In the genomic region with DNA sequence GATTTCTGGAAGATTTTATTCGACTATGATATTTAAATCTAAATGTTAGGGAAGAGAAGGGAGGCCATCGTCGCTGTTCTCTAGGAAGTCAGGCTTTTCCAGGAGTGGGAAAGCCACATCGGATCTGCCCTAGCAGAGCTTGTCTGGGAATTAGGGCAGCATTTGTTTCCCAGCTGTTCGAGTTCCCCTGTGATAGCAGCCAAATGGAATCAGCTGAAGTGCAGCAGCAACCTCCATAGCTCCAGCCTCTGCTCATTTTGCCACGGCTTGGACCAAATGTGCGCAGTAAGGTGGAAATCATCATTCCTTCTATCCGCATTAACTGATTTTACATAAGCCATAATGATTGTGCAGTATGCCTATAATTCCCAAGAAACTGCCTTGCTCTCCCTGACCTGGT, we compare ENCODE assay signal across 22 mouse cellular contexts. TPM values are rescaled to one million over a fixed set of nuclear protein-coding genes. Genes with fewer than 3 reads are reported as not detected.
DNase-seq lines count a peak whose midpoint lies in the region; ATAC-seq lines count a peak whose summit lies in the region.
"Had no signal": no experiment of that assay in that cellular context is flagged by ENCODE, and none has a peak within 500 bp of the region (broad histone marks: within the 10 kb centered on the region; RNA-seq: fewer than 3 reads in every experiment).

No protein-coding gene starts in this region.

- 58% methylated on average over 8 of the region's 8 CpGs for WGBS in embryonic facial prominence, embryonic 14.5 days
- 84% methylated on average over 8 of the region's 8 CpGs for WGBS in embryonic facial prominence, embryonic 10.5 days

- intact Hi-C loops in heart, postnatal 36 days (cut with DNase I) = no loop called here

- no peaks in the 10 kb centered on the region for H3K4me1 ChIP-seq in embryonic facial prominence, embryonic 14.5 days (ENCODE audit: control insufficient read depth, insufficient read depth, low read length)
- no peaks in the 10 kb centered on the region for H3K4me1 ChIP-seq in embryonic facial prominence, embryonic 10.5 days
- H3K4me1 ChIP-seq: forebrain, embryonic 15.5 days; heart, embryonic 13.5 days; hindbrain, embryonic 12.5 days had no signal

- H3K4me2 ChIP-seq in embryonic facial prominence, embryonic 14.5 days (ENCODE audit: low read depth, low read length) = no peak overlapping the region
- H3K4me2 ChIP-seq: forebrain, embryonic 15.5 days; heart, embryonic 13.5 days; hindbrain, embryonic 12.5 days had no signal

- H3K36me3 ChIP-seq in embryonic facial prominence, embryonic 14.5 days (ENCODE audit: control insufficient read depth, insufficient read depth, low read length) = no peaks in the 10 kb centered on the region
- H3K36me3 ChIP-seq in embryonic facial prominence, embryonic 10.5 days (replicated peaks) = no peaks in the 10 kb centered on the region
- H3K36me3 ChIP-seq: forebrain, embryonic 15.5 days; G1E; heart, embryonic 13.5 days; hindbrain, embryonic 12.5 days had no signal

- ATAC-seq in embryonic facial prominence, embryonic 14.5 days (ENCODE audit: low read depth) = no peak
- no peak for ATAC-seq in megakaryocyte progenitor cell, adult 5-6 weeks (replicated peaks; ENCODE audit: poor library complexity)
- ATAC-seq: CD4-positive, CD25-positive, alpha-beta regulatory T cell, adult 4 months; forebrain, embryonic 15.5 days; hindbrain, embryonic 16.5 days; inflammation-experienced regulatory T-cells, adult 6 months; intestine, postnatal 0 days had no signal

- peak; percentile 45 for DNase-seq in embryonic facial prominence, embryonic 14.5 days (ENCODE audit: low spot score)
- DNase-seq in embryonic facial prominence, embryonic 10.5 days (ENCODE audit: low spot score) = no peak
- peak; percentile 8 to 14 for DNase-seq in heart, adult 18-20 months
- no peak for DNase-seq in heart, postnatal 36 days
- peak; percentile 13 for DNase-seq in kidney, postnatal 10 days
- no peak for DNase-seq in kidney, postnatal 36 days
- DNase-seq in retina, embryonic 14.5 days (ENCODE audit: low spot score) = peak; percentile 48
- DNase-seq: adrenal gland, adult 8-10 months; adrenal gland, postnatal 36 days; B cell, adult 2 months; cerebellum, adult 2 months; cerebellum, postnatal 10 days had no signal

- no peaks in the 10 kb centered on the region for H3K27me3 ChIP-seq in embryonic facial prominence, embryonic 14.5 days (replicated peaks; ENCODE audit: control insufficient read depth, insufficient read depth, low read length)
- H3K27me3 ChIP-seq in embryonic facial prominence, embryonic 10.5 days (replicated peaks; ENCODE audit: low read depth, poor library complexity, severe bottlenecking) = no peaks in the 10 kb centered on the region
- H3K27me3 ChIP-seq: forebrain, embryonic 15.5 days; heart, embryonic 13.5 days; hindbrain, embryonic 12.5 days had no signal

- H3K27ac ChIP-seq in embryonic facial prominence, embryonic 14.5 days (replicated peaks; ENCODE audit: low read depth, low read length) = no peak overlapping the region
- H3K27ac ChIP-seq in embryonic facial prominence, embryonic 10.5 days (replicated peaks) = no peak overlapping the region
- H3K27ac ChIP-seq: forebrain, embryonic 15.5 days; heart, embryonic 13.5 days; hindbrain, embryonic 12.5 days had no signal

- peaks cover 6% of the 10 kb centered on the region; the same call in 1 of the 2 replicates for H3K9me3 ChIP-seq in embryonic facial prominence, embryonic 14.5 days (ENCODE audit: control insufficient read depth, low read length)
- no peaks in the 10 kb centered on the region for H3K9me3 ChIP-seq in embryonic facial prominence, embryonic 10.5 days
- H3K9me3 ChIP-seq: forebrain, embryonic 15.5 days; hindbrain, embryonic 12.5 days had no signal

- no peak overlapping the region for H3K9ac ChIP-seq in embryonic facial prominence, embryonic 14.5 days (ENCODE audit: low read depth, low read length)
- H3K9ac ChIP-seq: forebrain, embryonic 15.5 days; heart, embryonic 13.5 days; hindbrain, embryonic 12.5 days had no signal

- no peak overlapping the region for H3K4me3 ChIP-seq in embryonic facial prominence, embryonic 14.5 days (ENCODE audit: low read depth, low read length)
- no peak overlapping the region for H3K4me3 ChIP-seq in embryonic facial prominence, embryonic 10.5 days
- H3K4me3 ChIP-seq: forebrain, embryonic 15.5 days; heart, embryonic 13.5 days; hindbrain, embryonic 12.5 days had no signal

RNA-seq across cellular contexts. Expression of a gene that starts 7.0 kb away (rescaled TPM):
- polyA plus RNA-seq in embryonic facial prominence, embryonic 14.5 days (2014; fragmentation: Nextera tagmentation; extraction: Ambion mirVana) = 59.6 and 62.3 TPM in 2 replicates
- polyA plus RNA-seq in embryonic facial prominence, embryonic 10.5 days (2016; fragmentation: Nextera tagmentation; extraction: Ambion mirVana) = 0.47 and 0.63 TPM in 2 replicates
- total RNA-seq in heart, adult 18-20 months (2021) = under 1 TPM in 1 of 2 experiments, not detected in 1; 0.57 TPM
- under 1 TPM; 0.11 to 0.24 TPM for total RNA-seq in heart, postnatal 36 days (2021)
- total RNA-seq in megakaryocyte progenitor cell, adult 5-6 weeks (2015) = not detected in 2 replicates
- not detected in 2 replicates for total RNA-seq in megakaryocyte progenitor cell, adult 5-6 weeks (2017)
- total RNA-seq: granulocyte monocyte progenitor cell, adult 5-6 weeks had no signal
- polyA plus RNA-seq: CD4-positive, CD25-positive, alpha-beta regulatory T cell, adult 4 months; G1E; inflammation-experienced regulatory T-cells, adult 6 months had no signal

Comparison
In these comparisons a context has a peak if more than half of its experiments do, and no peak if none do; other contexts are left out.
1. DNase-seq: peak in embryonic facial prominence, embryonic 14.5 days (single experiment), heart, adult 18-20 months (2 of 2), kidney, postnatal 10 days (single experiment) and retina, embryonic 14.5 days (single experiment); none in embryonic facial prominence, embryonic 10.5 days (single experiment), heart, postnatal 36 days (0 of 2) and kidney, postnatal 36 days (0 of 2).